Mouse (Mus musculus): ENCODE data around the gene Nlrx1. TPM values are rescaled to one million over a fixed set of nuclear protein-coding genes. Genes with fewer than 3 reads are reported as not detected.

Gene Nlrx1
- total and polyA plus RNA-seq, 3 experiments: 8.8 to 15.4 (median 10.9) TPM

- H3K4me2 ChIP-seq (ENCODE audit: insufficient read depth, low read depth, poor library complexity, severe bottlenecking): peak overlapping the region; percentile 42
- H3K27ac ChIP-seq (ENCODE audit: insufficient read depth, low read depth): peak overlapping the region; percentile 44; the same call in 1 of the 2 replicates
- peak overlapping the region; percentile 96 for H3K9ac ChIP-seq (ENCODE audit: insufficient read depth, low read depth)
- no peaks in the 10 kb centered on the region for H3K27me3 ChIP-seq (replicated peaks)
- peak overlapping the region; percentile 76 to 81 (median 79) for H3K4me3 ChIP-seq (replicated peaks in 1 of 3; ENCODE audit: low read depth in 2 of 3, low read length in 2 of 3, poor library complexity in 1 of 3)
- no peaks in the 10 kb centered on the region for H3K79me2 ChIP-seq (replicated peaks; ENCODE audit: control insufficient read depth, extremely low read depth, insufficient read depth, poor library complexity, severe bottlenecking)
- peak; percentile 19; the same call in 1 of the 2 replicates for TF ChIP-seq SIN3A (IDR thresholded peaks at IDR 0.05; ENCODE audit: low read length)
- TF ChIP-seq CHD1 (IDR thresholded peaks at IDR 0.05; ENCODE audit: low read depth, low read length): peak; percentile 52; the same call in 1 of the 2 replicates
- no peak for TF ChIP-seq PAX5 (IDR thresholded peaks at IDR 0.05; ENCODE audit: low read length)
- peak; percentile 84 for TF ChIP-seq UBTF (IDR thresholded peaks at IDR 0.05; ENCODE audit: low read depth, low read length)
- 0 out of 2 replicates have a peak, but pooled peaks have one; percentile 3 for TF ChIP-seq MYC (IDR thresholded peaks at IDR 0.05; ENCODE audit: low read depth, low read length)
- in situ Hi-C loops (cut with MboI; ENCODE audit: low pct_ligation_motif_present, low pct_unique_long_range_greater_than_20kb, low sequenced_read_pairs) (loop anchor here (10.0 kb wide), 1 partner anchor 143 kb away; no protein-coding TSS in a partner anchor), dilution Hi-C loops (cut with MboI; ENCODE audit: extremely low pct_ligation_motif_present, extremely low pct_unique_long_range_greater_than_20kb, low sequenced_read_pairs) (no loop called here)
- peak; percentile 25 for DNase-seq (ENCODE audit: extremely low read depth)
- H3K4me1 ChIP-seq (ENCODE audit: control insufficient read depth in 1 of 2, insufficient read depth in 2 of 2): peaks cover 0 to 16% of the 10 kb centered on the region in 2 experiments; a peak in 3 of 4 replicates
- no peaks in the 10 kb centered on the region for H3K9me3 ChIP-seq (replicated peaks; ENCODE audit: low read length)
- peaks cover 14 to 32% of the 10 kb centered on the region in 2 experiments for H3K36me3 ChIP-seq (replicated peaks in 1 of 2; ENCODE audit: control insufficient read depth in 1 of 2, insufficient read depth in 1 of 2, low read length in 1 of 2)
Observed at GRCm38 (mm10) chr9:44267319-44268026, 926 bp downstream of the Nlrx1 start.

GRCm38 (mm10) chr9:44266478-44267226, 1.7 kb downstream of the Nlrx1 start:
- H3K27me3 ChIP-seq (replicated peaks): no peaks in the 10 kb centered on the region
- H3K79me2 ChIP-seq (replicated peaks; ENCODE audit: control insufficient read depth, extremely low read depth, insufficient read depth, poor library complexity, severe bottlenecking): no peaks in the 10 kb centered on the region
- H3K36me3 ChIP-seq (replicated peaks in 1 of 2; ENCODE audit: control insufficient read depth in 1 of 2, insufficient read depth in 1 of 2, low read length in 1 of 2): peaks cover 21 to 41% of the 10 kb centered on the region in 2 experiments
- H3K27ac ChIP-seq (ENCODE audit: insufficient read depth, low read depth): no peak overlapping the region
- peaks cover 0 to 16% of the 10 kb centered on the region in 2 experiments; a peak in 3 of 4 replicates for H3K4me1 ChIP-seq (ENCODE audit: control insufficient read depth in 1 of 2, insufficient read depth in 2 of 2)
- DNase-seq (ENCODE audit: extremely low read depth): no peak
- no peak for TF ChIP-seq RAD21 (IDR thresholded peaks at IDR 0.05; ENCODE audit: low read depth, low read length)
- no peak for TF ChIP-seq CHD2 (IDR thresholded peaks at IDR 0.05; ENCODE audit: low read length)
- no peak for TF ChIP-seq CTCF (conservative IDR thresholded peaks at IDR 0.05 in 1 of 2, IDR thresholded peaks at IDR 0.05 in 1 of 2; ENCODE audit: low read depth in 2 of 2, low read length in 2 of 2)
- no peak for TF ChIP-seq MXI1 (IDR thresholded peaks at IDR 0.05; ENCODE audit: low read depth, low read length)
- TF ChIP-seq JUN (IDR thresholded peaks at IDR 0.05; ENCODE audit: insufficient read depth, low read depth, low read length): no peak
- no peak for TF ChIP-seq ZMIZ1 (IDR thresholded peaks at IDR 0.05; ENCODE audit: low read depth, low read length)
- no peak for TF ChIP-seq SMC3 (IDR thresholded peaks at IDR 0.05; ENCODE audit: low read depth, low read length)
- TF ChIP-seq BHLHE40 (IDR thresholded peaks at IDR 0.05; ENCODE audit: low read depth, low read length): no peak
- no peak for TF ChIP-seq PAX5 (IDR thresholded peaks at IDR 0.05; ENCODE audit: low read length)
- no peak for TF ChIP-seq MEF2A (IDR thresholded peaks at IDR 0.05; ENCODE audit: borderline replicate concordance, low read depth, low read length)
- H3K4me3 ChIP-seq (replicated peaks in 1 of 3; ENCODE audit: low read depth in 2 of 3, low read length in 2 of 3, poor library complexity in 1 of 3): peak overlapping the region in 2 of 3 experiments; percentile 76 to 79
- dilution Hi-C loops (cut with MboI; ENCODE audit: extremely low pct_ligation_motif_present, extremely low pct_unique_long_range_greater_than_20kb, low sequenced_read_pairs) (no loop called here), in situ Hi-C loops (cut with MboI; ENCODE audit: low pct_ligation_motif_present, low pct_unique_long_range_greater_than_20kb, low sequenced_read_pairs) (loop anchor here (10.0 kb wide), 1 partner anchor 142 kb away; no protein-coding TSS in a partner anchor)
- H3K9ac ChIP-seq (ENCODE audit: insufficient read depth, low read depth): peak overlapping the region; percentile 96
- H3K4me2 ChIP-seq (ENCODE audit: insufficient read depth, low read depth, poor library complexity, severe bottlenecking): no peak overlapping the region; the same call in 1 of the 2 replicates
- H3K9me3 ChIP-seq (replicated peaks; ENCODE audit: low read length): no peaks in the 10 kb centered on the region

Data from CH12.LX (cell line).